Mouse (Mus musculus) frontal cortex, postnatal 10 days (tissue): ENCODE measurements around the gene Trim56.
"Not testable (repeated sequence)": the region's sequence is repeated elsewhere in the genome, so short reads cannot be mapped to it uniquely, and the experiment has no call there.

Experiments used
- DNase-seq, 2 experiments: peaks; one replicate each; pipeline ENCODE4 v3.0.0; 2022; ENCODE audit warnings: low spot score in 2 of 2, mixed read lengths in 1 of 2

Trim56 gene

DNA sequence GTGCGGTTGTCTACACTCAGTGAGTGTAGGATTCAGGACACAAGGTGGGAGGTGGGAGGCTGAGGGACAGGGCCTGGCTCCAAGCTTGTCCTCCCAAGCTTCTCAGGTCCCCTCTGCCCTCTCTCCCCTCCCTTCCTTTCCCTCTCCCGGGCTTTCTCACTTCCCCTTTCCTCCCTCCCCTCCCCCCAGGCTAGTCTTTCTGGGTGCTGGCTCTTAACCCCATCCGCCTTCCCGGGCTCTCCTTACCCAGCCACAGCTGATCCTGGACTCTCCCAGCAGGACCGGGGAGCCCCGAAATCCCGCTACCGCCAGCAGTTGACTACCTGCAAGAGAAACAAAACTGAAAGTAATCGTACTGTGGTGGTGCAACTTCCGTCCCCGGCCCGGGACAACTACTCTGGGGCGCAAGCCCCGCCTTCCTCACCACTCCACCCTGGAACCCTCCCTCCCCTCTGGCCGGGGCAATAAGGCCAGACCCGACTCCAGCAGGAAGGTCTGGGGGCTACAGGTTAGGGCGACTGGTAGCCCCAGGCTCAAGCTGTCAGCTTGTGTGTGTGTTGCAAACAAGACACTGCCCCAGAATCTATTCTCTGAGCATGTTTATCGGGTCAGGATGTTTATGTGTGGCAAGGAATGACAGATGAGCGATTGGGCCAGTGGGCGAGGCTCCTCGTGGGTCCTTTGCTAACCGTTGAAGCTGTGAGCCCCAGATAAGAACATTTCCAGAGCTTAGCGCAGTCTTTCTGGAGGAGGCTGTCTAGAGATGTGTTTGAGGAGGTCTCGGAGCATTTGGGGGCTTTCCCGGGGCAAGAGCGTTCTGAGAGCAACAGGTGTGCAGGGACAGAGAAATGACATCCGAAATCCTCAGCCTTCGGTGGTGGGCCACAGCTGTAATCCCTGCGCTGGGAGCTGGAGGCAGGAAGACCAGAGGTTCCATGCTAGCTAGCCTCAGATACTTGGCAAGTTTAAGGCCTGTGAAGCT is at the start of gene Trim56:
Trim56 (minus strand) TSS at position 344 of the 982 bp plus-strand sequence.
- no peak for DNase-seq

DNA sequence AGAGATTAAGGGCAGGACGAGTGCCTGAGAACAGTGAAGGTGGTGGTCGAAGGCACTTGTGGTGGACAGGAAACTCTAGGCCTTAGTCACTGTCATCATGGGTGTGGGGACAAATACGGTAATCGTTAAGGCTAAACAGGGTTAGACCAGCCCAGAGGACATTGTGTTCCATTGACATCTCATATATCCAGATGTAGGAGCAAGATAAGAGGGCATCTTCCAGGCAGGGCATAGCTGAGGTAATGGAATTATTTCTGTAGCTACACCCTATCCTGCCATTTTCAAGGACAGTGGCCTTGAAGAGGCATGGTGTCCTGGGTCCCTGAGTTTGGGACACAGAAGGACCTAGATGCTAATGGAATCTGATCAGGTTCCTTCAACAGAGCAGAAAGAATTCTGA is 45.8 kb upstream of the Trim56 start:
- no peak for DNase-seq

DNA sequence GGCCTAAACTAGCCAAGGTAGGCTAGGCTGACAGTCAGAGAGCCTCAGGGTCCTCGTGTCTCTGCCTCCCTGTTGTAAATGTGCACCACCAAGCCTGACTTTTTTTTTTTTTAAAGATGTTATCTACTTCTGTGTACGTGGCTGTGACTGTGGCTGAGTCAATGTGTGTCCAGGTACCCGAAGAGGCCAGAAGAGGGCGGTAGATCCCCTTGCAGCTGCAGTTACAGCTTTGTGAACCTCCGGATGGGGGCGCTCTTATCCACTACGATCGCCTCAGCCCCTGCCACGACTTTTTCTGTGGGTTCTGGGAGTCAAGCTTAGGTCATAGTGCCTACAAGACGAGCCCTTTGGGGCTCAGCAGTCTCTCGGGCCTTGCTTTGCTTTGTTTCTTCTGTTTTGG is 43.5 kb upstream of the Trim56 start:
- DNase-seq: no peak

DNA sequence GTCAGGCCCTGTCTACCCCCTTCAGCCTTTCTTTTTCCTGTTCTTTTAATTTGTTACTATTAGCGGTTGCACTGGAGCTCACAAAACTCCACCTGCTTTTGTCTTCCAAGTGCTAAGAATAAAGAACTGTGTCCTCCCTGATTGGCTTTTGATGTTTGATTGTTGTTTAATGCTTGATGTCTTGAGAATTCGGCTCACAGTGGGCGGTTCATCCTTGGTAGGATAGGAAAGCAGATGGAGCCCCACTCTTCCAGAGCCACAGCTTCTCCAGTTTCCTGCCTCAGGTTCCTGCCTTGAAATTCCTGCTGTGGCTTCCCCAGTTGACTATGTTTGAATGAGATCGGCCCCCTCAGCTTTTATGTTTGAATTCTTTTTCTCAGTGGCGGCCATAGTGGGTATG is 37.3 kb upstream of the Trim56 start:
- no peak for DNase-seq

DNA sequence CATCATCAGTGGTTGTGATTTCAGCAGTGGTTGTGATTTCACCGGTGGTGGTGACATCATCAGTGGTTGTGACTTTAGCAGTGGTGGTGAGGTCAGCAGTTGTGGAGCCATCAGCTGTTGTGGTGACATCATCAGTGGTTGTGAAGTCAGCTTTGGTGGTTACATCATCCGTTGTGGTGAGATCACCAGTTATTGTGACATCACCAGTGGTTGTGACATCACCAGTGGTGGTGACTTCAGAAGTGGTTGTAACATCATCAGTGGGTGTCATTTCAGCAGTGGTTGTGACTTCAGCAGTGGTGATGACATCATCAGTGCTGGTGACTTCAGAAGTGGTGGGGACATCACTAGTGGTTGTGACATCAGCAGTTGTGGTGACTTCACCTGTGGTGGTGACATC is 36.6 kb upstream of the Trim56 start:
- no peak for DNase-seq

DNA sequence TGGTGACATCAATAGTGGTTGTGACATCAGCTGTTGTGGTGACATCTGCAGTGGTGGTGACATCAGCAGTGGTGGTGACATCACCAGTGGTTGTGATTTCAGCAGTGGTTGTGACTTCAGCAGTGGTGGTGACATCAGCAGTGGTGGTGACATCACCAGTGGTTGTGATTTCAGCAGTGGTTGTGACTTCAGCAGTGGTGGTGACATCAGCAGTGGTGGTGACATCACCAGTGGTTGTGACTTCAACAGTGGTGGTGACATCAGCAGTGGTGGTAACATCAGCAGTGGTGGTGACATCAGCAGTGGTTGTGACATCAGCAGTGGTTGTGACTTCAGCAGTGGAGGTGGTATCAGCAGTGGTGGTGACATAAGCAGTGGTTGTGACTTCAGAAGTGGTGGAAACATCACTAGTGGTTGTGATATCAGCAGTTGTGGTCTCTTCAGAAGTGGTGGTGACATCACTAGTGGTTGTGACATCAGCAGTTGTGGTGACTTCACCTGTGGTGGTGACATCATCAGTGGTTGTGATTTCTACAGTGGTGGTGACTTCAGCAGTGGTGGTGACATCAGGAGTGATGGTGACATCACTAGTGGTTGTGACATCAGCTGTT is 33.4 kb upstream of the Trim56 start, which contains the start of gene Muc3:
Muc3 (minus strand) TSS at position 51 of the 611 bp plus-strand sequence.
- not testable (repeated sequence) for DNase-seq

DNA sequence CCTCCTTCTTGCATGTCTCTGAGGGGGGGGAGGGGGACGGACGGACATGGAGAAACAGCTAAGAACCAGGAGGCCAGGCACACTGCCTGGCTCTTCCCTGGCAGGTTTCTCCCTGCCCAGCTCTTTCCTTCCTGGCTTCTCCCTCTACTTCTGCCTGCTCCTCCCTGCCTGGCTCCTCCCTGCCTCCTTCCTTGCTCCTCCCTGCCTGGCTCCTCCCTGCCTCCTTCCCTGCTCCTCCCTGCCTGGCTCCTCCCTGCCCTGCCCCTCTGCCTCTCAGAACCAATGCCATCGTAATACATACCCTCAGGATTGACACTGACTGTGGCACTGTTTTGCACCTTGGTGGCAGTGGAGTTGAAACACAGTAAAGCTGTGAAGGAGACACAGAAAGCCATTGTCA is 24.8 kb upstream of the Trim56 start:
- no peak for DNase-seq

DNA sequence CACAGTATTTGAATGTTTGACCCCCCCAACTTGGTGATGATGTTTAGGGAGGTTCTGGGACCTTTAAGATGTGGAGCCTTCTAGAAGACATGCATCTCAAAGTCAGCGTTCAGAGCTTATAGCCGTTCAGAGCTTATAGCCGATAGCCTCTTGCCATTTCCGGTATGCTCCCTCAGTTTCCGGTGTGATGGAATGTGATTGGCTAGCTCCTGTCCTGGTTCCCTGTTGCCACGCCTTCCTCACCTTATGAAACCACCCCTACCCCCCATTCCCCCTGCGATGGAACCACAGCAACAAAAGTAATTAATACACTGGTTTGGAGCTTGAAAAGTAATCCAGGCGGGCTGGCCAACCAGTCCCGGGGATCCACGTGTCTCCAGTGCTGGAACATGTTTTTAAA is 23.0 kb upstream of the Trim56 start:
- no peak for DNase-seq

DNA sequence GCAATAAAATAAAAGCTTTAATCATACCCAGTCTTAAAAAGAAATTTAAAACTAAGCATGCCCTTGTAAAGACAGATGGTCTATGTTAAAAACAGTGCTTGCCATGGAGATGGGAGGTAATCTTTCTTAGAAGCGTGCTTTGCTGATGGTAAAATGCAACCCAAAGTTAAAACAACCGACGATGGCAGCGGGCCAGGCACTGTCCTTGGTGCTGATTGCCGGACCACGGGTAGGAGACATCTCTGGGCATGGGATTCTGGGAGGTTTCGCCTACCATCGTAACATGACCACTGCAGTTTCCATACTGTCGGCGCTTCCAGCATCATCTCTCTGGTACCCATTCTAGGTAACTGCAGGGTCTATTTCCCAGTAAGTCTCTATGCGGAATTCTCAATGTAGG is 18.9 kb upstream of the Trim56 start:
- no peak for DNase-seq

DNA sequence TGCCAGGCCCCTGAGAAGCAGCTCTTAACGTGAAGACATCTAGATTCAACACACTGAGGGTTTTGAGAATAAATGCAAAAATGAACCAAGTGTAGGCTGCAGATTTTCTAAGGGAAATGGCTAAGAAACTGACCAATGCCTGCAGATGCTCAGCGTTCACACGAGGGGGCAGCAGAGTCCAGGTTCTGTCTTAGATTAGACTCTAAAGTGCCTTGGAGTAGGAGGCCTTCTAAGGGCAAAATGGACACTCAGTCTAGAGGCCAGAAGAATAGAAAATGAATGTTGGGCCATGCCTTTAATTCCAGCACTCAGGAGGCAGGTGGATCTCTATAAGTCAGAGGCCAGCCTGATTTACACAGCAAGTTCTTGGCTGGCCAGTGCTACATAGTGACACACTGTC is 15.5 kb upstream of the Trim56 start:
- DNase-seq: peak in 1 of 2 experiments; percentile 39

DNA sequence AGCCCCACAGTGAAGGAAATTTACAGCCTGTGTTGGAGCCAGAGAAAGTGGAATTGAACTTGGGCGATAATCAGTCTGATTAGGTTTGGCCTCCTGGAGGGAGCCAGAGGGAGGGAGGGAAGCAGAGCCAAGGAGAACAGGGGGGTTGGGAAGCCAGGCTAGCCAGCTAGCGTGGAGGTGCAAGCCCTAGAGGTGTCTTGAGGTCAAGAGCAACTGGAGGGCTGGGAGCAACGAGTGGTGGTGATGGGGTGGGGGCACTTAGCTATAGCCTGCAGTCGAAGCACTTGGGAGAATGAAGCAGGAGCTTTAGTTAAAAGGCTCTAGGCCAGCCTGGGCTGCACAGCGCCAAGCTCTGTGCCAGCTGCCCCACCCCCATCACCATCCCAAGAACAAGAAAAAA is 13.3 kb upstream of the Trim56 start:
- no peak for DNase-seq

DNA sequence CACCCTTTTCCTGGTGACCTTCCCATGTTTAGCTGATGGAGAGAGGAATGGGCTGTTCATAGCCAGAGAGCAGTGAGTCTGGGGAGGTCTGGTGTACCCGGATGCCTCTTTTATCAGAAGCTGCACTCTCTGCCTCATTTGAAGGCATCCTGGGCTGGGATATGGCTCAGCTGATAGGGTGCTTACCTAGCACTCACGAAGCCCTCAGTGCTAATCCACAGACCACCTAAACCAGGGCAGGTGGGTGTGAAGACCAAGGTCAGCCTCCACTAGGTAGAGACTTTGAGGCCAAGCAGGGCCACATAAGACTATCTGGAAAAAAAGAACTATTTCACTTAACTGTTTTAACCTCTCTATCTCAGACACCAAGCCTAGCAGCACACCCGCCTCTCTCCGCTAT is 7.5 kb upstream of the Trim56 start:
- no peak for DNase-seq

DNA sequence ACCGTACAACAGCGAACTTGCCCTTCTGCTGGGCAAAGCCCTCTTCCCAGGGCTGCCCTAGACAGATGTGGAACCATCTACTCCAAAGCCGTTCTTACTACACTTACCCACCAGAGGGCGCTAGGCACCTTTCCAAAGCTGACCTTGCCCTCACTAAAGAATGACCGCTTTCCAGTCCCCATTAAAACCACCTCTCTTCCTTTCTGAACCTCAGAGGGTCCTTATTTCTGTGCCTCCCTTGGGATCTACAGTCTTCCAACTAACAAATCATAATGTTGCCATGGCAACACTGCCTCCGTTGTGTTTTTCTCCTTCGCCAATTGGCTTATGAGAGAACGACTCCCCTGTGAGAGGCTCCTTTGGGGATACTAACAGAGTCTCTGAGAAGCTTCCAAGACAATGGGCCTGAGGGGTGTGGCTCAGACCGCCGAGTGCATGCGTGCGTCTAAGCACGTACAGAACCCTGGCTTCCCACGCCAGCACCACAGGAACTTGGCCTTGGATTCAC is 6.7 kb upstream of the Trim56 start:
- peak in 1 of 2 experiments; percentile 64 for DNase-seq

DNA sequence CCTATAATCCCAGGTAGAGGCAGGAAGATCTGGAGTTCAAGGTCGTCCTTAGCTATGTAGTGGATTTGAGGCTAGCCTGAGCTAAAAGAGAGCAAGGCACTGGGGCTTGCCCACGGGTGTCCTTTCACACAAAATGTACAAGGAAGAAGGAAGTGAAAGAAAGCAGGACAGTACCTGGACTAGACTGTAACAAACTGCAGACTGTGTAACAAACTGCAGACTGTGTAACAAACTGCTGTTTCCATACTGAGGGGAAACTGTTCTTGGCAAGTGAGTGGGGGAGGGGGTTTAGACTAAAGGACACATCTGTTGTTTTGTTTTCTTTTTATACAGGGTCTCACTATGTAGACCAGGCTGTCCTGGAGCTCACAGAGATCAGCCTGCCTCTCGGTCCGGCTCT is 5.3 kb upstream of the Trim56 start:
- DNase-seq: no peak

DNA sequence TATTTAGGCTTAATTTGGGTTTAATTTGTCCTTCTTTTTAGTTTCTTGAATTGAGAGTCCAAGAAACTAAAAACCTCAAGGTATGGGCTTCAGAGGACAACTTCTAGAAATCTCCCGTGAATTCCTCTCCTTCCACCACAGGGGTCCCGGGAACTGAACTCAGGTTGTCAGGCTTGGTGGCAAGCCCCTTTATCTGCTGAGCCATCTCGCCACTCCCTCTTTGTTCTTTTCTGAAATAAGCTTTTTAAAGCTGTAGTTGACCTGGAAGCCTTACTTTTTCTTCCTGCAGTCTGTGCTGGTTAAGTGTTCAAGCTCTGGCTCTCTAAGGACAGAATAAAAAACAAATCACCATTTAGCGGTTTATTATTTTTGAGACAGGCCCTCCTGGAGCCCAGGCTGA is 2.9 kb upstream of the Trim56 start:
- no peak for DNase-seq

DNA sequence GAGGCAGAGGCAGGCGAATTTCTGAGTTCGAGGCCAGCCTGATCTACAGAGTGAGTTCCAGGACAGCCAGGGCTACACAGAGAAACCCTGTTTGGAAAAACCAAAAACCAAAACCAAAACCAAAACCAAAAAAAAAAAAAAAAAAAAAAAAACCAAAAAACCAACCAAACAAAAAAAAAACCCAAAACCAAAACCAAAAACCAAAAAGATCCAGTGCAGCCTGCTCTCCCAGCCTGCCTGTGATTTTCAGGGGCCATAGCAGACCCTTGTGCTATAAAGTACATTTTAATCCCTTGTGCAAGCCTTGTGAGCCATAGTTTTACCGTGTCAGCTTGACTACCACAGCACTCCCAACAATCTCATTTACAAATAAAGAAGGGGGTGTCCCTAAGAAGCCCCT is 2.0 kb upstream of the Trim56 start:
- DNase-seq: not testable (repeated sequence)

DNA sequence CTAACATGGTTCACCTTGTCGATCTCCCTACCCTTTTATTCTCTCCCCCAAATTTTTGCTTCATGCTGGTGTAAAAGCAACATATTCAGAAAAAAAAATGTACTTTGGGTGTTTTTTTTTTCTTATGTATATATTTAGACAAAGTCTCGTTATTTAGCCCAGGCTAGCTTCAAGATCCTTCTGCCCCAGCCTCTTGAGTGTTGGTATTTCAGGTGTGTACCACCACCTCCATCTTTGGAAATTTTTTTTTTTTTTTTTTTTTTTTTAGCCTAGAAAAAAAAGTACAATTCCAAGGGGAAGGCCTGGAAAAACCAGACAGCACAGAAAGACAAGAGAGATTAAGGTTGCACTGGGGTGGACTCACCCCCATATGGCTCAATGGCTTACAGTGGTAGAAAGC is 978 bp upstream of the Trim56 start:
- no peak for DNase-seq

DNA sequence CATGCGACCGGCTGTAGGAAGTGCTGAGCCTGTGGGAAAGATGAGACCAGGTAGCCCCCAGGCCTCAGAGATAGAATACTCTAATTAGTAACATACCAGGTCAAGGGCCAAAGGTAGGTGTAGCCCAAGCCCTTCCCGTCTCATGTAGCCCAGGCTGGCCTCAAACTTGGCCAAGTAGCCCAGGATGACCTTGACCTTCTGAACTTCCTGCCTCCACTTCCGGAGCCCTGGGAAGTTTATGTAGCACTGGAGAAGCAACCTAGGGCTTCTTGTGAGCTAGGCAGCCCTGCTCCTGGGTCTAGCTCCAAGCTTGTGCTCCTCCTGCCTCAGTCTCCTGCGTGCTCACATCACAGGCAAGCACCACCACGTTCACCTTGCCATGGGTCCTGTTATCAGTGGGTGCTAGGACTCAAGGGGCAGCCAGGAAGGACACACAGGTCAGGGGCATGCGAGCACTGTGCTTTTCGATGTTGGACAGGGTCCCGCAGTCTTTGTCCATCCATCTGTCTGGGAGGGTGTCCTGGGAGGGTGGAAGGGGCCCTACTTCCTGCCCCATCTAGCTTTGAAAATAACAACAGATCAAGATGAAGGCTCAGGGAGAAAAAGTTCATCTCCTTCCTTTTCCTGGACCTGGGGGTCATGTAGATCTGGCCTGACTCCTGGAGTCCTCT is 983 bp downstream of the Trim56 start:
- DNase-seq: no peak

DNA sequence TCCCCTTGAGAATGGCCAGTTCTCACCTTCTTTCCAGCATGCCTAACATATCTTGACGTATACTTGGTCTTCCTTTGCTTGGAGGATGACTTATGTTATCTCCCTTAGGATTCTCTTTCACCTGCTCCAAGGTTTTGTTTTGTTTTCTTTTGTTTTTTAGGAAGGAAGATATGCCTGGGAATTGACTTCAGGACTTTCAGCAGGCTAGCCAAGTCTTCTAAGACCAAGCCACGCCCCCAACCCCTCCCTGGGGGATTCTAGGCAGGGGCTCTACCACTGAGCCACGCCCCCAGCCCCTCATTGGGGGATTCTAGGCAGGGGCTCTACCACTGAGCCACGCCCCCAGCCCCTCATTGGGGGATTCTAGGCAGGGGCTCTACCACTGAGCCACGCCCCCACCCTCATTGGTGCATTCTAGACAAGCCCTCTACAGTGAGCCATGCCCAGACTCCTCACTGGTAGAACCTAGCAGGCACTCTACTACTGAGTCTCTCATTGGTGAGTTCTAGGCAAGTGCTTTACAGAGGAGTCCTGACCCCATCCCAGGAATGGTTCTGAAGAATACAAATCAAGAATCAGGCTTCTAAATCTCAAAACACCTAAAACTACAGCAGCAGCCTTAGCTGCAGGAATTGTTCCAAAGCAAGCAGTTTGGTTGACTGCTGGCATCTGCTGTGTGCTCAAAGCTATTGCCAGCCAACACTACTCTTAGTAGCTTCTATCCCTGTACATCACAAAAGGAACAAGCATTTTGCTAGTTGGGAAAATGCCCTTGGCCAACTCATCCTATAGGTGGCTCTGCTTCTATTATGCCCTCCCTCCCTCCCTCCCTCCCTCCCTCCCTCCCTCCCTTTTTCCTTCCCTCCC is 4.2 kb downstream of the Trim56 start:
- DNase-seq: no peak

DNA sequence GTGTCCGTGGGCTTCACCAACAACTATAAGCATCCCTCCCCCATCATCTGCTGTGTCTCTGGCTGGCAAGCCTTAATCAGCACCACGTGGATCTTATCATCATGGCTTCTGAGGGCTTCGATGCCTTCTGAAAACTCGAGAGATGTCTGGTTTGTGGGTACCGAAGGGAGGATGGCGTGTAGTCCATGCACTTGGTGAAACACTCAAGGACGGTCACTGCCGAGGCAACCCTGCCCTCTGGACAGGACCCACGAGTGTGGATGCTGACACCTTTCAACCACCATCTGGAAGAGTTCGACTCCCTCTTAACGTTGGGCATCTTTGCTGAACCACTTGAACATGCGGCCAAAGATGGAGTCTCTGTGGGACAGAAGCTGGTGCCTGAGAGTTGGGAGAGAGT is 5.1 kb downstream of the Trim56 start:
- DNase-seq: no peak

DNA sequence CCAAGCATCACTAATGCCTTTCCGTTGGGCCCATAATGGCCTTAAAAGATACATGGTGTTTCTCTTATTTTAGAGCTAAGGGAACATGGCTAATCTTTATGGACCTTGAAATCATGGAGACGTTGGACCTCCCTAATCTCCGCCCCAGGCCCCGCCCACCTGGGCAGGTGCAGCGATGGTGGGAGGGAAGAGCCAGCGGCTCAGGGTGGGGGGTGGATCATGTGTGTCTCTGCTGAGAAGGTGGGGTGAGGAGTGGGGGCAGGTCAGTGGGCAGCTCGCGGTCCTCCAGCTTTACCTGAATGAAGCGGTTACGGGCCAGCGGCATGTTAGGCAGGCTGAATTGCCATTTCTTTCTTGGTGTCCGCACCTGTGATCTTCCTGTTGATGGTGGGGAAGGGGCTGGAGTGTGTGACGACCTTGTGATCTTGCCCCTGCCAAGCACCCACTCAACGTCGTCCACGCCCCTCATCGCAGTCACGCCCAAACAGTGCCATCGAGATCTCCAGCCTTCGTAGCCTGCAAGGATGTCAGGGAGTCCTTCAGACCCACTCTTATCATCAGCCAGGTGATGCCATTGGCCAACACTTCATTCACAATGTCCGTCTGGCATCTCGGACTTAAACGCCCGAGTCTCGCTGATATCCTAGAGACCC is 5.9 kb downstream of the Trim56 start:
- DNase-seq: no peak
